Mouse (Mus musculus) neural tube, embryonic 11.5 days (tissue): ENCODE measurements around the gene Alox5. TPM values are rescaled to one million over a fixed set of nuclear protein-coding genes. Genes with fewer than 3 reads are reported as not detected.

Experiments
- ATAC-seq: fragments of 200-750 bp; cut with Nextera tagmentation; 2 replicates; pipeline ENCODE4 v1.8.0; 2017; ENCODE audit warnings: moderate number of reproducible peaks, mild to moderate bottlenecking, moderate TSS enrichment, moderate library complexity; ENCODE audit not compliant: insufficient read depth, low FRiP score, low TSS enrichment
- DNase-seq: peaks from one replicate; pipeline ENCODE4 v3.0.0-alpha.2; 2015; ENCODE audit warnings: low spot score
- H3K27ac ChIP-seq: fragments of 300-500 bp; sonication (generic); 2 replicates; pipeline ENCODE4 v1.5.1; 2014; ENCODE audit warnings: low read depth, mild to moderate bottlenecking, low read length
- H3K27me3 ChIP-seq: fragments of 300-500 bp; sonication (generic); 2 replicates; pipeline ENCODE4 v1.6.1; 2014; ENCODE audit warnings: mild to moderate bottlenecking, low read length, mixed read lengths; ENCODE audit not compliant: control insufficient read depth, insufficient read depth
- H3K36me3 ChIP-seq: fragments of 300-500 bp; sonication (generic); 2 replicates; pipeline ENCODE4 v1.6.1; 2014; ENCODE audit warnings: mild to moderate bottlenecking, low read length, moderate library complexity, mixed read lengths; ENCODE audit not compliant: control insufficient read depth, insufficient read depth
- H3K4me1 ChIP-seq: fragments of 300-500 bp; sonication (generic); 2 replicates; pipeline ENCODE4 v1.6.1; 2014; ENCODE audit warnings: low read length, mixed read lengths; ENCODE audit not compliant: control insufficient read depth, insufficient read depth
- H3K4me2 ChIP-seq: fragments of 300-500 bp; sonication (generic); 2 replicates; pipeline ENCODE4 v1.6.1; 2014; ENCODE audit warnings: low read depth, mild to moderate bottlenecking, moderate library complexity
- H3K4me3 ChIP-seq: fragments of 300-500 bp; sonication (generic); 2 replicates; pipeline ENCODE4 v1.5.1; 2014; ENCODE audit warnings: low read depth, low read length
- H3K9ac ChIP-seq: fragments of 300-500 bp; sonication (generic); 2 replicates; pipeline ENCODE4 v1.6.1; 2014; ENCODE audit warnings: mild to moderate bottlenecking, low read length
- H3K9me3 ChIP-seq: fragments of 300-500 bp; sonication (generic); 2 replicates; pipeline ENCODE4 v1.6.1; 2016; ENCODE audit warnings: low read length; ENCODE audit not compliant: control insufficient read depth
- WGBS: fragments of 180-500 bp; shearing (Covaris S2); extraction: QIAGEN DNeasy Blood & Tissue Kit; methylation state at CpG from one replicate; pipeline ENCODE4 v1.1.7; 2014; 5-methylcytosine and 5-hydroxymethylcytosine counted together
- polyA plus RNA-seq: library from polyadenylated mRNA; unstranded; fragments of >200 nt; fragmentation: Nextera tagmentation; extraction: Ambion mirVana; gene quantifications from 2 replicates; pipeline ENCODE4 v1.2.1, GENCODE M21; 2014

Gene Alox5
- polyA plus RNA-seq, 1 experiment from 2014 or later = 2.3 TPM

DNA sequence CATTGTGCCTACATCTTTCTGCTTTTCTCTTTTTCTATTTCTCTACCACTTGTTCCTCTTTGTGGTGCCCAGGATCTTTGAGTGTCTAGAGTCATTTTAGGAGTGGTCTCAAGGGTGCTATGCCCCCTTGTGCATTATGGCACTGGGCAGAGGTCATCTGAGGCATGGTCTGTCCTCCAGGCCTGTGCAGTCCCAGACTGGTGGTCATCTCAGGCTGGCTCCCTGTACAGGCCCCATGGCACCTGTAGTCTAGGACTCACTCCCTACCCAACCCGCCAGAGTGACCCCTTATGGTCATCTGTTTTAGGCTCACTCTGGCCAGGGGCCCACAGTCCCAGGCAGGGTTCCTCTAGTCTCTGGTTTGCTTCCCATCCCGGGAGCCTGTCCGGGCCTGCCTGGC, 89.5 kb downstream of the Alox5 start:
- H3K27me3 ChIP-seq = no peaks in the 10 kb centered on the region
- ATAC-seq (no peak), DNase-seq (no peak)
- 91% methylated on average over 3 of the region's 3 CpGs for WGBS
- no peak overlapping the region for H3K9ac ChIP-seq
- H3K9me3 ChIP-seq = no peaks in the 10 kb centered on the region
- no peaks in the 10 kb centered on the region for H3K36me3 ChIP-seq
- H3K4me3 ChIP-seq = no peak overlapping the region
- H3K27ac ChIP-seq = no peak overlapping the region
- H3K4me2 ChIP-seq = no peak overlapping the region
- H3K4me1 ChIP-seq = no peaks in the 10 kb centered on the region

DNA sequence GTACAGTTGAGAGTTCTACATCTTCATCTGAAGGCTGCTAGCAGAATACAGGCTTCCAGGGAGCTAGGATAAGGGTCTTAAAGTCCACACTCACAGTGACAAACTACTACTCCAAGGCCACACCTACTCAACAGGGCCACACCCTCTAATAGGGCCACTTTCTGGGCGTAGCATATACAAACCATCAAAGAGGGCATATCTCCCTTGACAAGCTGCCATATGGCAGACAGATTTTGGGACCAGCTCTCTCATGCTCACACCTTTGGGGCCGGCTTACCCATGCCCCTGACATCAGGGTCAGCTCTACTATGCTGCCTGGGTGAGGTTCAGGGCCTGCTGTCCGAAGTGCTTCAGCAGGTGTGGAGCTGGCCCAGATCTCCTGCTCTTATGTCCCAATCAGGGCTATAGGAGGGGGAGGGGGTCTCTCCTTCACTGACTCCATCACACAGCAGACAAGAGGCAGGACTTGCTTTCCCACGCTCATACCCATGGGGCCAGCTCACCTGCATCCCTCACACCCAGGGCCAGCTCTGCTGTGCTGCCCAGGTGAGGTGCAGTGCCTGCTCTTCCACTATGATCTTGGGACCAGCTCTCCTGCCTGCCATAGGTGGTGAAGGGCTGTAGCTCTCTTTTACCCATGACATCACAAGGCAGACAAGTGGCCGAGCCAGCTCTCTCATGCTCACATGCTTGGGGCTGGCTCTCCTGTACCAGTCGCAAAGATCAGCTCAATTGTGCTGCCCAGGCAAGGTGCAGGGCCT, 90.6 kb downstream of the Alox5 start:
- Histone ChIP-seq H3K9ac (no peak overlapping the region), H3K36me3 (no peaks in the 10 kb centered on the region), H3K27me3 (no peaks in the 10 kb centered on the region), H3K9me3 (no peaks in the 10 kb centered on the region), H3K27ac (no peak overlapping the region), H3K4me1 (no peaks in the 10 kb centered on the region), H3K4me2 (no peak overlapping the region), H3K4me3 (no peak overlapping the region)
- 82% methylated on average over 6 of the region's 6 CpGs for WGBS
- DNase-seq (no peak), ATAC-seq (no peak)

DNA sequence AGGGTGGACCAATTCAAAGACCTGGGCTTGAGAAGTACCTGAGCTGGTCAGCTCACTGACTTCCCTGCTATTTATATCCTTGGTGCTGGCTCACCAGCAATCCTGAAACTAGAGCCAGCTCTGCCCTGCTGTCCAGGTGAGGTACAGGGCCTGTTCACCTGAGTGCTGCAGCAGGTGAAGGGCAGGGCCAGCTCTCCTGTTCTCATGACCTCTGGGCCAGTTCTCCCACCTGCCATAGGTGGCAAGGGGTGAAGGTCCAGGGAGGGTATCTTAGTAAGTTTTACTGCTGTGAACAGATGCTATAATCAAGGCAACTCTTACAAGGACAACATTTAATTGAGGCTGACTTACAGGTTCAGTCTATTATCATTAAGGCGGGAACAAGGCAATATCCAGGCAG, 91.2 kb downstream of the Alox5 start:
- no peak for DNase-seq

DNA sequence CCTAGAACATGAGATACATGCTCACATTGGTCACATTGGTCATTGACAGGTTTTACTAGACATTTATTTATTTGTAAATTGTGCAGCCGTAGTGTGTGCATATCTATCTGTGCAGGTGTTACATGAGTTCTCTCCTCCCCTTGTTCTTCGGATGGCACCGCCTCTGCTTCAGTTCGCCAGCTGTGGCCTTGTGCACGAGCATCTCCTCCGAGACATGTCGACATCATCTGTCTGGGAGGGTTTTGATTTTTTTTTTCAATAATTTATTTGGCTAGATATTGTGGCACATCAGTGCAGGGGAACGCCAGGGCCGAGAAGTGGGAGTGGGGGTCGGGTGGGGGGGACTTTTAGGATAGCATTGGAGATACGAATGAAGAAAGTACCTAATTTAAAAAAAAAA, 93.0 kb downstream of the Alox5 start:
- Histone ChIP-seq H3K9ac (no peak overlapping the region), H3K27me3 (no peaks in the 10 kb centered on the region), H3K36me3 (no peaks in the 10 kb centered on the region), H3K9me3 (no peaks in the 10 kb centered on the region), H3K4me3 (no peak overlapping the region), H3K4me2 (no peak overlapping the region), H3K27ac (no peak overlapping the region), H3K4me1 (no peaks in the 10 kb centered on the region)
- ATAC-seq = no peak
- 85% methylated on average over 11 of the region's 11 CpGs for whole genome bisulfite sequencing
- DNase-seq = no peak

More for the DNA sequence above, 91.2 kb downstream of the Alox5 start:
- Histone ChIP-seq H3K4me3 (no peak overlapping the region), H3K9ac (no peak overlapping the region), H3K36me3 (no peaks in the 10 kb centered on the region), H3K9me3 (no peaks in the 10 kb centered on the region), H3K4me1 (no peaks in the 10 kb centered on the region), H3K27me3 (no peaks in the 10 kb centered on the region), H3K4me2 (no peak overlapping the region), H3K27ac (no peak overlapping the region)
- 94% methylated on average over 1 of the region's 1 CpGs for WGBS
- no peak for ATAC-seq

DNA sequence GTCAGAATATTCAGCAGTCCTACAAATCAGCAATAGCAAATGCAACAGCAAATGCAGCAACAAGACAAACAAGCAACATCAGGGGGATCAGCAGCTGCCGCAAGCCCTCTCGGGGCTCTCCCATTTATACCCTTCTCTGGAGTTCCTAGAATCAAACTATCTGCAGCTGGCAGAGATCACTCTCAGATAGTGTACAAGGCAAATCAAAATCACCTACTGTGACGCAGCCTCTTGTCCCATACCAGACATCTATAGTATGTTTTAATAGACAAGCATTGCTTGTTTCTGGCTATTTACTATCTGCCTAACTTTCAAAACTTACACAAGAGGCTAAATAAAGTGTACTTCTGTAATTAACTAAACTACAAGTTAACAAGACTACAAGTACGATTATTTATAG, 99.0 kb downstream of the Alox5 start:
- Histone ChIP-seq H3K27ac (no peak overlapping the region), H3K4me1 (no peaks in the 10 kb centered on the region), H3K27me3 (no peaks in the 10 kb centered on the region), H3K4me2 (no peak overlapping the region), H3K9ac (no peak overlapping the region), H3K9me3 (no peaks in the 10 kb centered on the region), H3K4me3 (no peak overlapping the region), H3K36me3 (no peaks in the 10 kb centered on the region)
- ATAC-seq = no peak
- no peak for DNase-seq
- 89% methylated on average over 4 of the region's 4 CpGs for WGBS

DNA sequence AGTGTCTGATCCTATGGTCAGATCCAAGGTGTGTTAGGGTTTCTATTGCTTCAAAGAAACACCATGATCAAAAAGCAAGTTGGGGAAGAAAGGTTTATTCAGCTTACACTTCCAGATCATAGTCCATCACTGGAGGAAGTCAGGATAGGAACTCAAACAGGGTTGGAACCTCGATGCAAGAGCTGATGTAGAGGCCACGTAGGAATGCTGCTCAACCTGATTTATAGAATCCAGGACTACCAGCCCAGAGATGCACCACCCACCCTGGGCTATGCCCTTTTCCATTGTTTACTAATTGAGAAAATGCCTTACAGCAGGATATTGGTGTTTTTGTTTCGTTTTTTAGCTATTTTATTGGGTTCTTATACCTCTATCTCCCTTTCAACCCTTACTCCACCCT, 99.5 kb downstream of the Alox5 start:
- DNase-seq (no peak), ATAC-seq (no peak)
- Histone ChIP-seq H3K9ac (no peak overlapping the region), H3K27me3 (no peaks in the 10 kb centered on the region), H3K36me3 (no peaks in the 10 kb centered on the region), H3K9me3 (no peaks in the 10 kb centered on the region), H3K4me3 (no peak overlapping the region), H3K4me1 (no peaks in the 10 kb centered on the region), H3K4me2 (no peak overlapping the region), H3K27ac (no peak overlapping the region)
- 83% methylated on average over 3 of the region's 3 CpGs for WGBS

Other genes starting within 250 kb of the Alox5 start
- 5.4 and 7.1 TPM in 2 replicates for gene Zfand4, start 197.0 kb downstream of the Alox5 start, polyA plus RNA-seq
- gene March8, start 123.2 kb downstream of the Alox5 start, polyA plus RNA-seq = 38.8 and 41.6 TPM in 2 replicates
- not detected in 2 replicates for gene Olfr211, start 27.9 kb upstream of the Alox5 start, polyA plus RNA-seq
- not detected in 2 replicates for gene Olfr212, start 45.3 kb upstream of the Alox5 start, polyA plus RNA-seq
- not detected in 2 replicates for gene Olfr213, start 77.3 kb upstream of the Alox5 start, polyA plus RNA-seq
- gene Gm5580, start 90.0 kb upstream of the Alox5 start, polyA plus RNA-seq = 0.31 and 0.43 TPM in 2 replicates
- not detected in 2 replicates for gene Olfr214, start 93.1 kb upstream of the Alox5 start, polyA plus RNA-seq
- not detected in 2 replicates for gene Olfr215, start 123.0 kb upstream of the Alox5 start, polyA plus RNA-seq
- 290 and 302 TPM in 2 replicates for gene Zfp422, start 167.8 kb upstream of the Alox5 start, polyA plus RNA-seq
- gene Depp1, start 189.4 kb upstream of the Alox5 start, polyA plus RNA-seq = 11.0 and 14.5 TPM in 2 replicates
- gene Rassf4, start 212.8 kb upstream of the Alox5 start, polyA plus RNA-seq = 38.0 and 38.3 TPM in 2 replicates